Mouse (Mus musculus): ENCODE data around the gene Pdzd3. TPM values are rescaled to one million over a fixed set of nuclear protein-coding genes. Genes with fewer than 3 reads are reported as not detected.

The Pdzd3 gene
- polyA plus RNA-seq, 1 experiment: 23.6 TPM

- H3K4me3 ChIP-seq (ENCODE audit: low read depth, low read length): peak overlapping the region; percentile 93
- under 1% methylated on average over 39 of the region's 40 CpGs for WGBS
- H3K4me1 ChIP-seq (ENCODE audit: control insufficient read depth, insufficient read depth, insufficient read length, low read length): peaks cover 18% of the 10 kb centered on the region; the same call in 1 of the 2 replicates
- no peak for TF ChIP-seq POLR2A (IDR thresholded peaks at IDR 0.05; ENCODE audit: low read depth, low read length)
- no peak for TF ChIP-seq CTCF (IDR thresholded peaks at IDR 0.05; ENCODE audit: extremely low read depth, insufficient read length, insufficient replicate concordance, low read depth, low read length)
- H3K36me3 ChIP-seq (ENCODE audit: control insufficient read depth, insufficient read depth, low read length): no peaks in the 10 kb centered on the region
- H3K27ac ChIP-seq (ENCODE audit: insufficient read depth, low read depth, low read length): peak overlapping the region; percentile 83
- H3K27me3 ChIP-seq (ENCODE audit: control insufficient read depth, insufficient read depth, low read length): no peaks in the 10 kb centered on the region
Observed at GRCm38 (mm10) chr9:44233021-44233801, 18.1 kb downstream of the Pdzd3 start.

- Histone ChIP-seq H3K4me3 (ENCODE audit: low read depth, low read length) (no peak overlapping the region), H3K4me1 (ENCODE audit: control insufficient read depth, insufficient read depth, insufficient read length, low read length) (peaks cover 19% of the 10 kb centered on the region; the same call in 1 of the 2 replicates), H3K36me3 (ENCODE audit: control insufficient read depth, insufficient read depth, low read length) (no peaks in the 10 kb centered on the region), H3K27me3 (ENCODE audit: control insufficient read depth, insufficient read depth, low read length) (no peaks in the 10 kb centered on the region), H3K27ac (ENCODE audit: insufficient read depth, low read depth, low read length) (no peak overlapping the region)
- TF ChIP-seq CTCF (IDR thresholded peaks at IDR 0.05; ENCODE audit: extremely low read depth, insufficient read length, insufficient replicate concordance, low read depth, low read length) (no peak), POLR2A (IDR thresholded peaks at IDR 0.05; ENCODE audit: low read depth, low read length) (no peak)
Observed at GRCm38 (mm10) chr9:44231609-44232008, 19.7 kb downstream of the Pdzd3 start.

GRCm38 (mm10) chr9:44225993-44226392, 25.3 kb downstream of the Pdzd3 start:
- no peak for TF ChIP-seq POLR2A (IDR thresholded peaks at IDR 0.05; ENCODE audit: low read depth, low read length)
- no peak for TF ChIP-seq CTCF (IDR thresholded peaks at IDR 0.05; ENCODE audit: extremely low read depth, insufficient read length, insufficient replicate concordance, low read depth, low read length)
- Histone ChIP-seq H3K27ac (ENCODE audit: insufficient read depth, low read depth, low read length) (no peak overlapping the region), H3K4me3 (ENCODE audit: low read depth, low read length) (no peak overlapping the region), H3K27me3 (ENCODE audit: control insufficient read depth, insufficient read depth, low read length) (no peaks in the 10 kb centered on the region), H3K4me1 (ENCODE audit: control insufficient read depth, insufficient read depth, insufficient read length, low read length) (peaks cover 13% of the 10 kb centered on the region; the same call in 1 of the 2 replicates), H3K36me3 (ENCODE audit: control insufficient read depth, insufficient read depth, low read length) (0 out of 2 replicates have a peak, but pooled peaks cover 1% of the 10 kb centered on the region)
- 32% methylated on average over 6 of the region's 6 CpGs for WGBS

DNA sequence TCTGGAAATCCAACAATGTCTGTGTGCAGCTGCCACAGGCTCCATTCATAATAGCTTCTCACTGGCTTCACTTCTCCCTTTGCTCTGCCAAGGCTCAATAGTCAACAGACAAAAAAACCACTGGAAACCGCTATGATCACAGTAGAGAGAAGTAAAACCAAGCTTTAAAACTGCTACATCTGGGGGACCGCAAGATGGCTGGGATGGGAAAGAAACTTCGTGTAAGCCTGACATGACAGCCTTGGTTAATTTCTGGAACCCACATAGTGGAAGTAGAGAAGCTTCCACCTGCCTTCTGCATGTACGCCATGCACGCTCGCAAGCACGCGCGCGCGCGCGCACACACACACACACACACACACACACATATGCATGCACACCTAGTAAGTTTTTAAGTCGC, 37.7 kb downstream of the Pdzd3 start:
- TF ChIP-seq POLR2A (IDR thresholded peaks at IDR 0.05; ENCODE audit: low read depth, low read length) (no peak), CTCF (IDR thresholded peaks at IDR 0.05; ENCODE audit: extremely low read depth, insufficient read length, insufficient replicate concordance, low read depth, low read length) (no peak)
- WGBS: 78% methylated on average over 14 of the region's 14 CpGs
- Histone ChIP-seq H3K27me3 (ENCODE audit: control insufficient read depth, insufficient read depth, low read length) (no peaks in the 10 kb centered on the region), H3K27ac (ENCODE audit: insufficient read depth, low read depth, low read length) (no peak overlapping the region), H3K36me3 (ENCODE audit: control insufficient read depth, insufficient read depth, low read length) (no peaks in the 10 kb centered on the region), H3K4me3 (ENCODE audit: low read depth, low read length) (no peak overlapping the region), H3K4me1 (ENCODE audit: control insufficient read depth, insufficient read depth, insufficient read length, low read length) (peaks cover 6% of the 10 kb centered on the region; the same call in 1 of the 2 replicates)

DNA sequence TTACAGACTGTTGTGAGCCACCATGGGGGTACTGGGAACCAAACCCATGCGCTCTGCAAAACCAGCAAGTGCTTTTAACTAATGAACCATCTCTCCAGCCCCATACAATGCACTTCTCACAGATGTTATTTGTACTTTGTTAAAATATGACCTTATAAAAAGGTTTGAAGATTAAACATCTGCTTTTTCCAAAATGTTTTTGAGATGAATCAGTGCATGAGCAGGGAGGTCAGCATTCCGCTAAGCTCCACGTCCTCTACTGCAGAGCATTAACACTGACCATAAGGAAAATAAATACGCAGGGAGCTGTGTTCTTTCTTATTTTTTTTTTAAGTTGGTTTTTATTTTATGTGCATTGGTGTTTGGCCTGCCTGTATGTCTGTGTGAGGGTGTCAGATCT, 38.9 kb downstream of the Pdzd3 start:
- H3K4me1 ChIP-seq (ENCODE audit: control insufficient read depth, insufficient read depth, insufficient read length, low read length): peaks cover 10% of the 10 kb centered on the region; the same call in 1 of the 2 replicates
- 88% methylated on average over 4 of the region's 4 CpGs for WGBS

GRCm38 (mm10) chr9:44209416-44209815, 41.9 kb downstream of the Pdzd3 start:
- WGBS: 26% methylated on average over 4 of the region's 4 CpGs
- peak overlapping the region; percentile 50 for H3K27ac ChIP-seq (ENCODE audit: insufficient read depth, low read depth, low read length)

More for the DNA sequence above, 38.9 kb downstream of the Pdzd3 start:
- H3K27ac ChIP-seq (ENCODE audit: insufficient read depth, low read depth, low read length): no peak overlapping the region
- H3K4me3 ChIP-seq (ENCODE audit: low read depth, low read length): no peak overlapping the region
- no peaks in the 10 kb centered on the region for H3K27me3 ChIP-seq (ENCODE audit: control insufficient read depth, insufficient read depth, low read length)
- TF ChIP-seq CTCF (IDR thresholded peaks at IDR 0.05; ENCODE audit: extremely low read depth, insufficient read length, insufficient replicate concordance, low read depth, low read length) (no peak), POLR2A (IDR thresholded peaks at IDR 0.05; ENCODE audit: low read depth, low read length) (no peak)
- no peaks in the 10 kb centered on the region for H3K36me3 ChIP-seq (ENCODE audit: control insufficient read depth, insufficient read depth, low read length)

GRCm38 (mm10) chr9:44207840-44208239, 43.4 kb downstream of the Pdzd3 start:
- Histone ChIP-seq H3K4me3 (ENCODE audit: low read depth, low read length) (no peak overlapping the region), H3K27me3 (ENCODE audit: control insufficient read depth, insufficient read depth, low read length) (no peaks in the 10 kb centered on the region), H3K36me3 (ENCODE audit: control insufficient read depth, insufficient read depth, low read length) (no peaks in the 10 kb centered on the region), H3K4me1 (ENCODE audit: control insufficient read depth, insufficient read depth, insufficient read length, low read length) (peaks cover 10% of the 10 kb centered on the region; the same call in 1 of the 2 replicates), H3K27ac (ENCODE audit: insufficient read depth, low read depth, low read length) (no peak overlapping the region)
- WGBS: 62% methylated on average over 2 of the region's 2 CpGs
- no peak for TF ChIP-seq POLR2A (IDR thresholded peaks at IDR 0.05; ENCODE audit: low read depth, low read length)

More at GRCm38 (mm10) chr9:44209416-44209815, 41.9 kb downstream of the Pdzd3 start:
- Histone ChIP-seq H3K4me3 (ENCODE audit: low read depth, low read length) (no peak overlapping the region), H3K27me3 (ENCODE audit: control insufficient read depth, insufficient read depth, low read length) (no peaks in the 10 kb centered on the region), H3K36me3 (ENCODE audit: control insufficient read depth, insufficient read depth, low read length) (no peaks in the 10 kb centered on the region), H3K4me1 (ENCODE audit: control insufficient read depth, insufficient read depth, insufficient read length, low read length) (peaks cover 10% of the 10 kb centered on the region; the same call in 1 of the 2 replicates)
- TF ChIP-seq CTCF (IDR thresholded peaks at IDR 0.05; ENCODE audit: extremely low read depth, insufficient read length, insufficient replicate concordance, low read depth, low read length) (no peak), POLR2A (IDR thresholded peaks at IDR 0.05; ENCODE audit: low read depth, low read length) (no peak)

All from small intestine, adult 2 months (tissue).